In genomic region chr4:44173177-44173576, GRCm38 (mm10) we compare ENCODE assay signal across 8 mouse cellular contexts.
A peak's percentile ranks its signal among the peaks of the same experiment; 100 is the strongest.
DNase-seq lines count a peak whose midpoint lies in the region; ATAC-seq and TF ChIP-seq lines count a peak whose summit lies in the region.

No protein-coding gene starts in this region.

- intact Hi-C loops in heart, postnatal 25 days (cut with DNase I): loop anchor here (1.0 to 5.0 kb wide), 2 partner anchors 59 to 119 kb away; partner anchors contain the start of gene Rnf38

- H3K4me1 ChIP-seq in G1E (ENCODE audit: insufficient read depth, low read depth, low read length): peaks cover 18% of the 10 kb centered on the region
- no peaks in the 10 kb centered on the region for H3K4me1 ChIP-seq in stomach, postnatal 0 days (replicated peaks; ENCODE audit: control insufficient read depth, insufficient read depth)

- ATAC-seq in G1E (ENCODE audit: extremely low read depth, insufficient number of reproducible peaks, low FRiP score, poor library complexity, severe bottlenecking): no peak; the same call in 1 of the 2 replicates
- ATAC-seq in frontal cortex, adult (ENCODE audit: low TSS enrichment): peak; percentile 58
- ATAC-seq in megakaryocyte, adult 5-6 weeks (ENCODE audit: poor library complexity, severe bottlenecking): peak; percentile 72
- ATAC-seq in stomach, postnatal 0 days (ENCODE audit: low FRiP score, low TSS enrichment): no peak

- 0% methylated on average over 1 of the region's 1 CpGs for WGBS in stomach, postnatal 0 days

- H3K27ac ChIP-seq in stomach, postnatal 0 days (replicated peaks): no peak overlapping the region

- peaks cover 4% of the 10 kb centered on the region; the same call in 1 of the 2 replicates for H3K27me3 ChIP-seq in G1E (ENCODE audit: insufficient read depth, low read length)
- H3K27me3 ChIP-seq in stomach, postnatal 0 days (ENCODE audit: control insufficient read depth, insufficient read depth, low read length): no peaks in the 10 kb centered on the region

- H3K4me3 ChIP-seq in G1E (ENCODE audit: low read depth, low read length): no peak overlapping the region
- no peak overlapping the region for H3K4me3 ChIP-seq in stomach, postnatal 0 days (ENCODE audit: low read depth, low read length)

- no peak overlapping the region for H3K9ac ChIP-seq in stomach, postnatal 0 days (ENCODE audit: low read length)

- no peaks in the 10 kb centered on the region for H3K36me3 ChIP-seq in G1E (replicated peaks)
- H3K36me3 ChIP-seq in stomach, postnatal 0 days (ENCODE audit: control insufficient read depth, insufficient read depth, low read length): no peaks in the 10 kb centered on the region

- H3K9me3 ChIP-seq in G1E (replicated peaks): no peaks in the 10 kb centered on the region
- no peaks in the 10 kb centered on the region for H3K9me3 ChIP-seq in stomach, postnatal 0 days (ENCODE audit: control insufficient read depth, low read length)

- no peak overlapping the region for H3K4me2 ChIP-seq in stomach, postnatal 0 days (replicated peaks; ENCODE audit: low read depth)

- peak; percentile 35; the same call in 1 of the 2 replicates for TF ChIP-seq CTCF in G1E (IDR thresholded peaks at IDR 0.05; ENCODE audit: low read depth, low read length)
- peak; percentile 84 for TF ChIP-seq CTCF in stomach, postnatal 0 days (IDR thresholded peaks at IDR 0.05; ENCODE audit: low read depth)

- TF ChIP-seq EP300 in stomach, postnatal 0 days (optimal IDR thresholded peaks at IDR 0.05): no peak

- DNase-seq in heart, adult 18-20 months: peak; percentile 51 to 70
- DNase-seq in heart, postnatal 25 days (ENCODE audit: low spot score): no peak
- peak; percentile 56 for DNase-seq in G1E (ENCODE audit: low spot score)
- peak; percentile 51 for DNase-seq in cerebellum, adult 11 months
- peak; percentile 54 to 66 for DNase-seq in kidney, postnatal 4 days
- peak; percentile 61 for DNase-seq in stomach, postnatal 0 days (ENCODE audit: low spot score)

Comparison
In these comparisons a context has a peak if more than half of its experiments do, and no peak if none do; other contexts are left out.
1. ATAC-seq: peak in frontal cortex, adult (single experiment) and megakaryocyte, adult 5-6 weeks (single experiment); none in G1E (single experiment) and stomach, postnatal 0 days (single experiment).